Mouse (Mus musculus): ENCODE results near the gene Cdk19. TPM values are rescaled to one million over a fixed set of nuclear protein-coding genes. Genes with fewer than 3 reads are reported as not detected.

Cdk19 gene
- polyA plus RNA-seq, 1 experiment from 2014 or later = 11.3 TPM

- ATAC-seq (replicated peaks; ENCODE audit: insufficient number of reproducible peaks, low FRiP score, low TSS enrichment, low read depth) = no peak
- Histone ChIP-seq H3K27me3 (ENCODE audit: control insufficient read depth, insufficient read depth, low read length) (no peaks in the 10 kb centered on the region), H3K4me2 (ENCODE audit: low read depth, low read length) (no peak overlapping the region), H3K9ac (replicated peaks; ENCODE audit: low read length) (no peak overlapping the region), H3K9me3 (replicated peaks; ENCODE audit: control insufficient read depth, low read length) (no peaks in the 10 kb centered on the region), H3K36me3 (replicated peaks; ENCODE audit: control insufficient read depth, insufficient read depth, low read depth, low read length) (no peaks in the 10 kb centered on the region), H3K4me1 (ENCODE audit: control insufficient read depth, insufficient read depth, low read length) (no peaks in the 10 kb centered on the region), H3K27ac (replicated peaks; ENCODE audit: low read depth, low read length) (no peak overlapping the region), H3K4me3 (ENCODE audit: low read depth, low read length) (no peak overlapping the region)
- 86% methylated on average over 6 of the region's 6 CpGs for WGBS
- DNase-seq (ENCODE audit: low spot score) = no peak
Measured at GRCm38 (mm10) chr10:40428633-40429032, 89.3 kb downstream of the Cdk19 start.

DNA sequence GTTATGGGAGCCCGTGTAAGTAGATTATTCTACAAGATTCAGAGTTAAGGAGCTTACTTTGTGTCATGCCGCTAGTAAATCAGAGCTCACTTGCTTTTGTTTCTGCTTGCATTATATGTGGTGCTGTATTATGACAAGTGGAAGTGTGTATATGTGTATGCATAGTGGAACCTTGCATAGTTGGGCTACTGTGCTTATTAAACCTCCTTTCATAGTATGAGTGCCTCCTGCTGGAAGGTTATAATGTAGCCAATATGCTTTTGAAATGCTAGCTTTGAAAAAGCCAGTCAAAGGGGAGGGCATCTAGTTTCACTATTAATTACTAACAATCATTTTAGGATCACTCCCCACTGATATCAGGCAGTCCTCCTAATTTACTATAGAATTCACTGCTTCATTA lies 89.7 kb downstream of the Cdk19 start:
- no peaks in the 10 kb centered on the region for H3K4me1 ChIP-seq (ENCODE audit: control insufficient read depth, insufficient read depth, low read length)
- H3K36me3 ChIP-seq (replicated peaks; ENCODE audit: control insufficient read depth, insufficient read depth, low read depth, low read length) = no peaks in the 10 kb centered on the region
- DNase-seq (ENCODE audit: low spot score) (no peak), ATAC-seq (replicated peaks; ENCODE audit: insufficient number of reproducible peaks, low FRiP score, low TSS enrichment, low read depth) (no peak)
- H3K27me3 ChIP-seq (ENCODE audit: control insufficient read depth, insufficient read depth, low read length) = no peaks in the 10 kb centered on the region
- no peak overlapping the region for H3K4me3 ChIP-seq (ENCODE audit: low read depth, low read length)
- H3K27ac ChIP-seq (replicated peaks; ENCODE audit: low read depth, low read length) = no peak overlapping the region
- H3K9me3 ChIP-seq (replicated peaks; ENCODE audit: control insufficient read depth, low read length) = no peaks in the 10 kb centered on the region
- WGBS = 93% methylated on average over 2 of the region's 2 CpGs
- no peak overlapping the region for H3K9ac ChIP-seq (replicated peaks; ENCODE audit: low read length)
- no peak overlapping the region for H3K4me2 ChIP-seq (ENCODE audit: low read depth, low read length)

DNA sequence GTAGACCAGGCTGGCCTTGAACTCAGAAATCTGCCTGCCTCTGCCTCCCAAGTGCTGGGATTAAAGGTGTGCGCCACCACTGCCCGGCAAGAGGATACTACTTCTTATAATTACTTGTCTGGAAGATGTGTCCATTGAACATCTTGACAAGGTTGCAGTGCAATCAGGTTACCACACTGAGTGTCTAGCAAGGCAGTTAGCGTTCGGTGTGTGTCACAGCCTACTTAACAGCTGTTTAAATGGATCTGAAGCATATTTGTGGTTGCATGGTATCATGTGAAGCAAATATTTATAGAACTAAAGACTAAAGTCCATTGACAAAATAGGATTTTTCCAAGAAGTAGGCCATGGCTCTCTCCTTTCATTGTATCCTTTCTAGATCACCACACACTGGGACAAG lies 90.8 kb downstream of the Cdk19 start:
- H3K4me3 ChIP-seq (ENCODE audit: low read depth, low read length) = no peak overlapping the region
- 97% methylated on average over 4 of the region's 4 CpGs for WGBS
- H3K27ac ChIP-seq (replicated peaks; ENCODE audit: low read depth, low read length) = no peak overlapping the region
- no peaks in the 10 kb centered on the region for H3K27me3 ChIP-seq (ENCODE audit: control insufficient read depth, insufficient read depth, low read length)
- DNase-seq (ENCODE audit: low spot score) = no peak
- ATAC-seq (replicated peaks; ENCODE audit: insufficient number of reproducible peaks, low FRiP score, low TSS enrichment, low read depth) = no peak
- H3K4me2 ChIP-seq (ENCODE audit: low read depth, low read length) = no peak overlapping the region
- no peaks in the 10 kb centered on the region for H3K9me3 ChIP-seq (replicated peaks; ENCODE audit: control insufficient read depth, low read length)
- H3K4me1 ChIP-seq (ENCODE audit: control insufficient read depth, insufficient read depth, low read length) = no peaks in the 10 kb centered on the region
- no peak overlapping the region for H3K9ac ChIP-seq (replicated peaks; ENCODE audit: low read length)
- no peaks in the 10 kb centered on the region for H3K36me3 ChIP-seq (replicated peaks; ENCODE audit: control insufficient read depth, insufficient read depth, low read depth, low read length)

GRCm38 (mm10) chr10:40431957-40432356 lies 92.6 kb downstream of the Cdk19 start:
- H3K36me3 ChIP-seq (replicated peaks; ENCODE audit: control insufficient read depth, insufficient read depth, low read depth, low read length) = no peaks in the 10 kb centered on the region
- no peak for DNase-seq (ENCODE audit: low spot score)
- no peak overlapping the region for H3K27ac ChIP-seq (replicated peaks; ENCODE audit: low read depth, low read length)
- H3K9me3 ChIP-seq (replicated peaks; ENCODE audit: control insufficient read depth, low read length) = no peaks in the 10 kb centered on the region
- 89% methylated on average over 3 of the region's 3 CpGs for WGBS
- no peak overlapping the region for H3K4me2 ChIP-seq (ENCODE audit: low read depth, low read length)
- no peak overlapping the region for H3K9ac ChIP-seq (replicated peaks; ENCODE audit: low read length)
- no peaks in the 10 kb centered on the region for H3K4me1 ChIP-seq (ENCODE audit: control insufficient read depth, insufficient read depth, low read length)
- ATAC-seq (replicated peaks; ENCODE audit: insufficient number of reproducible peaks, low FRiP score, low TSS enrichment, low read depth) = no peak
- no peak overlapping the region for H3K4me3 ChIP-seq (ENCODE audit: low read depth, low read length)
- H3K27me3 ChIP-seq (ENCODE audit: control insufficient read depth, insufficient read depth, low read length) = no peaks in the 10 kb centered on the region

- Histone ChIP-seq H3K4me3 (ENCODE audit: low read depth, low read length) (no peak overlapping the region), H3K27me3 (ENCODE audit: control insufficient read depth, insufficient read depth, low read length) (no peaks in the 10 kb centered on the region), H3K4me2 (ENCODE audit: low read depth, low read length) (no peak overlapping the region), H3K27ac (replicated peaks; ENCODE audit: low read depth, low read length) (no peak overlapping the region), H3K9me3 (replicated peaks; ENCODE audit: control insufficient read depth, low read length) (no peaks in the 10 kb centered on the region), H3K36me3 (replicated peaks; ENCODE audit: control insufficient read depth, insufficient read depth, low read depth, low read length) (no peaks in the 10 kb centered on the region), H3K9ac (replicated peaks; ENCODE audit: low read length) (no peak overlapping the region), H3K4me1 (ENCODE audit: control insufficient read depth, insufficient read depth, low read length) (no peaks in the 10 kb centered on the region)
- DNase-seq (ENCODE audit: low spot score) = no peak
- no peak for ATAC-seq (replicated peaks; ENCODE audit: insufficient number of reproducible peaks, low FRiP score, low TSS enrichment, low read depth)
- WGBS = 93% methylated on average over 9 of the region's 9 CpGs
Measured at GRCm38 (mm10) chr10:40432375-40432774, 93.0 kb downstream of the Cdk19 start.

DNA sequence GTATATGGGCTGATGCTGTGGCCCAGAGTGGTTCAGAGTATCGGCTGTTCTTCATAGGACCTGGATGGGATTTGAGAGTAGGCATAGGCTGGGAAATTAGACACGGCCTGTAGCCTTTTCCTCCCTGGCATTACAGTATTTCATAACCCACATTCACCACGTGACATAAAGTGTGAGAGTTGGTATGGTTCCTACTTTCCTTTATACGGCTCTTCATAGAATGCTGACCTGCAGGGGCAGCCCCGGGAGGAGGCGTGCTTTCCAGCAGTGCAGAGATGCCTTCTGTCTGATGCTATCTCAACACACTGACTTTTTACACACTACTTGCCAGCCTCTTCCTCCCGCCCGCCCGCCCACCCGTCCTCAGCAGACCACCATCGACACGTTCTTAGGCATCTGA lies 96.0 kb downstream of the Cdk19 start:
- Histone ChIP-seq H3K4me1 (ENCODE audit: control insufficient read depth, insufficient read depth, low read length) (no peaks in the 10 kb centered on the region), H3K9ac (replicated peaks; ENCODE audit: low read length) (no peak overlapping the region), H3K9me3 (replicated peaks; ENCODE audit: control insufficient read depth, low read length) (no peaks in the 10 kb centered on the region), H3K27me3 (ENCODE audit: control insufficient read depth, insufficient read depth, low read length) (no peaks in the 10 kb centered on the region), H3K27ac (replicated peaks; ENCODE audit: low read depth, low read length) (no peak overlapping the region), H3K36me3 (replicated peaks; ENCODE audit: control insufficient read depth, insufficient read depth, low read depth, low read length) (no peaks in the 10 kb centered on the region), H3K4me2 (ENCODE audit: low read depth, low read length) (no peak overlapping the region), H3K4me3 (ENCODE audit: low read depth, low read length) (no peak overlapping the region)
- 90% methylated on average over 12 of the region's 12 CpGs for WGBS
- DNase-seq (ENCODE audit: low spot score) = no peak
- no peak for ATAC-seq (replicated peaks; ENCODE audit: insufficient number of reproducible peaks, low FRiP score, low TSS enrichment, low read depth)

GRCm38 (mm10) chr10:40437117-40437516 lies 97.8 kb downstream of the Cdk19 start:
- WGBS = 96% methylated on average over 3 of the region's 3 CpGs
- Histone ChIP-seq H3K27me3 (ENCODE audit: control insufficient read depth, insufficient read depth, low read length) (no peaks in the 10 kb centered on the region), H3K4me3 (ENCODE audit: low read depth, low read length) (no peak overlapping the region), H3K9me3 (replicated peaks; ENCODE audit: control insufficient read depth, low read length) (no peaks in the 10 kb centered on the region), H3K4me2 (ENCODE audit: low read depth, low read length) (no peak overlapping the region), H3K27ac (replicated peaks; ENCODE audit: low read depth, low read length) (no peak overlapping the region), H3K9ac (replicated peaks; ENCODE audit: low read length) (no peak overlapping the region), H3K4me1 (ENCODE audit: control insufficient read depth, insufficient read depth, low read length) (no peaks in the 10 kb centered on the region), H3K36me3 (replicated peaks; ENCODE audit: control insufficient read depth, insufficient read depth, low read depth, low read length) (no peaks in the 10 kb centered on the region)
- ATAC-seq (replicated peaks; ENCODE audit: insufficient number of reproducible peaks, low FRiP score, low TSS enrichment, low read depth) (no peak), DNase-seq (ENCODE audit: low spot score) (no peak)

DNA sequence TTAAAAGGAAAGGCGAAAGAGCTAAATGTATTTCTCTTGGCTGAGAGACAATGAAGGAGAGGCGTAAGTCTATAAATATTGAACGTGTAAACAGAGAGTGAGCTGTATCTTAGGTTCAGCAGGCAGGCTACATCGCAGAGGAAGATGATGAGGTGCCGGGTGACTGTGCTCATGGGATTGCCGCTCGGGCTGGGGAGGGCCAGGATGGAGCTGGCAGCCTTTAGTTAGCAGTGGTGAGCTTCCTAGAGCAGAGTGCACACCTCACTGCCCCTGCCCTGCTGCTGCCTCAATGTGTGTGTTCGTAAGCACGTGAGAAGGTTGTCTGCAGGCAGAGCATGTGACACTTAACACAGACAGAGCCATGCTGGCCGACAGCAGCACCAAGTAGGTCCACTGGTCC lies 101.4 kb downstream of the Cdk19 start:
- DNase-seq (ENCODE audit: low spot score) (no peak), ATAC-seq (replicated peaks; ENCODE audit: insufficient number of reproducible peaks, low FRiP score, low TSS enrichment, low read depth) (no peak)
- no peaks in the 10 kb centered on the region for H3K27me3 ChIP-seq (ENCODE audit: control insufficient read depth, insufficient read depth, low read length)
- H3K4me1 ChIP-seq (ENCODE audit: control insufficient read depth, insufficient read depth, low read length) = no peaks in the 10 kb centered on the region; the same call in 1 of the 2 replicates
- no peak overlapping the region for H3K4me2 ChIP-seq (ENCODE audit: low read depth, low read length)
- H3K4me3 ChIP-seq (ENCODE audit: low read depth, low read length) = no peak overlapping the region
- no peak overlapping the region for H3K9ac ChIP-seq (replicated peaks; ENCODE audit: low read length)
- no peaks in the 10 kb centered on the region for H3K9me3 ChIP-seq (replicated peaks; ENCODE audit: control insufficient read depth, low read length)
- no peak overlapping the region for H3K27ac ChIP-seq (replicated peaks; ENCODE audit: low read depth, low read length)
- WGBS = 88% methylated on average over 10 of the region's 10 CpGs
- H3K36me3 ChIP-seq (replicated peaks; ENCODE audit: control insufficient read depth, insufficient read depth, low read depth, low read length) = no peaks in the 10 kb centered on the region

All from embryonic facial prominence, embryonic 11.5 days (tissue).